Mouse (Mus musculus) neural tube, embryonic 12.5 days (tissue): ENCODE measurements around the gene Mblac2. TPM values are rescaled to one million over a fixed set of nuclear protein-coding genes. Genes with fewer than 3 reads are reported as not detected.

Experiments
- ATAC-seq: fragments of 200-750 bp; cut with Nextera tagmentation; 2 replicates; pipeline ENCODE4 v1.8.0; 2017; ENCODE audit warnings: low read depth, mild to moderate bottlenecking, moderate TSS enrichment, moderate library complexity; ENCODE audit not compliant: low FRiP score
- H3K27ac ChIP-seq: fragments of 300-500 bp; sonication (generic); 2 replicates; pipeline ENCODE4 v1.5.1; 2016
- H3K27me3 ChIP-seq: fragments of 300-500 bp; sonication (generic); replicated peaks from 2 replicates; pipeline ENCODE4 v1.6.1; 2016; ENCODE audit warnings: mild to moderate bottlenecking
- H3K36me3 ChIP-seq: fragments of 300-500 bp; sonication (generic); 2 replicates; pipeline ENCODE4 v1.6.1; 2016; ENCODE audit warnings: mild to moderate bottlenecking
- H3K4me1 ChIP-seq: fragments of 300-500 bp; sonication (generic); 2 replicates; pipeline ENCODE4 v1.6.1; 2016
- H3K4me2 ChIP-seq: fragments of 300-500 bp; sonication (generic); replicated peaks from 2 replicates; pipeline ENCODE4 v1.6.1; 2016; ENCODE audit warnings: mild to moderate bottlenecking
- H3K4me3 ChIP-seq: fragments of 300-500 bp; sonication (generic); 2 replicates; pipeline ENCODE4 v1.5.1; 2016
- H3K9ac ChIP-seq: fragments of 300-500 bp; sonication (generic); 2 replicates; pipeline ENCODE4 v1.6.1; 2016; ENCODE audit warnings: mild to moderate bottlenecking
- H3K9me3 ChIP-seq: fragments of 300-500 bp; sonication (generic); 2 replicates; pipeline ENCODE4 v1.6.1; 2016; ENCODE audit warnings: mild to moderate bottlenecking
- WGBS: fragments of 180-500 bp; shearing (Covaris S2); methylation state at CpG from one replicate; pipeline ENCODE4 v1.1.7; 2016; 5-methylcytosine and 5-hydroxymethylcytosine counted together
- polyA plus RNA-seq: library from polyadenylated mRNA; unstranded; fragments of >200 nt; fragmentation: Nextera tagmentation; extraction: Ambion mirVana; gene quantifications from 2 replicates; pipeline ENCODE4 v1.2.1, GENCODE M21; 2016

Mblac2 gene
- polyA plus RNA-seq: 15.2 and 17.8 TPM in 2 replicates

- under 1% methylated on average over 61 of the region's 61 CpGs for WGBS
Observed at GRCm38 (mm10) chr13:81710775-81711545, at the start of gene Mblac2, which contains the start of gene Polr3g. Gene Mblac2, plus strand, starts transcription at chr13:81711341. Gene Polr3g, minus strand, starts transcription at chr13:81711013.

GRCm38 (mm10) chr13:81663566-81664330, 47.4 kb upstream of the Mblac2 start:
- Histone ChIP-seq H3K36me3 (peaks cover 31% of the 10 kb centered on the region), H3K9me3 (no peaks in the 10 kb centered on the region), H3K27ac (no peak overlapping the region), H3K4me2 (no peak overlapping the region), H3K27me3 (no peaks in the 10 kb centered on the region), H3K4me3 (no peak overlapping the region), H3K4me1 (0 out of 2 replicates have a peak, but pooled peaks cover under 1% of the 10 kb centered on the region), H3K9ac (no peak overlapping the region)
- ATAC-seq: no peak
- 90% methylated on average over 12 of the region's 12 CpGs for WGBS

More at GRCm38 (mm10) chr13:81710775-81711545, at the start of gene Mblac2, which contains the start of gene Polr3g:
- peak within 1 kb of the TSS; percentile 65 for H3K9ac ChIP-seq
- peak within 1 kb of the TSS; percentile 98 for H3K4me2 ChIP-seq
- H3K27ac ChIP-seq: peak within 1 kb of the TSS; percentile 65
- no peaks in the 10 kb centered on the region for H3K9me3 ChIP-seq
- H3K4me1 ChIP-seq: peaks cover 10% of the 10 kb centered on the region
- peak within 1 kb of the TSS; percentile 79 for H3K4me3 ChIP-seq
- no peaks in the 10 kb centered on the region for H3K36me3 ChIP-seq
- peak; percentile 96 for ATAC-seq
- H3K27me3 ChIP-seq: no peaks in the 10 kb centered on the region

GRCm38 (mm10) chr13:81664331-81664698, 46.8 kb upstream of the Mblac2 start:
- 90% methylated on average over 5 of the region's 5 CpGs for WGBS

GRCm38 (mm10) chr13:81667713-81668112, 43.4 kb upstream of the Mblac2 start:
- Histone ChIP-seq H3K27ac (no peak overlapping the region), H3K27me3 (no peaks in the 10 kb centered on the region), H3K4me3 (no peak overlapping the region), H3K9me3 (no peaks in the 10 kb centered on the region), H3K9ac (no peak overlapping the region), H3K36me3 (peaks cover 43% of the 10 kb centered on the region), H3K4me1 (no peaks in the 10 kb centered on the region), H3K4me2 (no peak overlapping the region)
- ATAC-seq: no peak
- 91% methylated on average over 5 of the region's 5 CpGs for WGBS

More at GRCm38 (mm10) chr13:81664331-81664698, 46.8 kb upstream of the Mblac2 start:
- Histone ChIP-seq H3K4me1 (no peaks in the 10 kb centered on the region), H3K4me2 (no peak overlapping the region), H3K4me3 (no peak overlapping the region), H3K9me3 (no peaks in the 10 kb centered on the region), H3K9ac (no peak overlapping the region), H3K27me3 (no peaks in the 10 kb centered on the region), H3K36me3 (peaks cover 36% of the 10 kb centered on the region), H3K27ac (no peak overlapping the region)
- no peak for ATAC-seq

- H3K27me3 ChIP-seq: no peaks in the 10 kb centered on the region
- H3K4me1 ChIP-seq: no peaks in the 10 kb centered on the region
- peaks cover 14% of the 10 kb centered on the region for H3K36me3 ChIP-seq
- 88% methylated on average over 8 of the region's 8 CpGs for WGBS
- no peak for ATAC-seq
- no peak overlapping the region for H3K4me2 ChIP-seq
- no peak overlapping the region for H3K27ac ChIP-seq
- H3K9me3 ChIP-seq: no peaks in the 10 kb centered on the region
- H3K4me3 ChIP-seq: no peak overlapping the region
- no peak overlapping the region for H3K9ac ChIP-seq
Observed at GRCm38 (mm10) chr13:81675333-81675732, 35.8 kb upstream of the Mblac2 start.

- Histone ChIP-seq H3K27ac (no peak overlapping the region), H3K27me3 (no peaks in the 10 kb centered on the region), H3K9ac (no peak overlapping the region), H3K9me3 (no peaks in the 10 kb centered on the region), H3K4me1 (peaks cover 5% of the 10 kb centered on the region; the same call in 1 of the 2 replicates), H3K4me3 (no peak overlapping the region), H3K36me3 (no peaks in the 10 kb centered on the region), H3K4me2 (no peak overlapping the region)
- 96% methylated on average over 3 of the region's 3 CpGs for WGBS
- no peak for ATAC-seq
Observed at GRCm38 (mm10) chr13:81683107-81683506, 28.0 kb upstream of the Mblac2 start.

GRCm38 (mm10) chr13:81684258-81684657, 26.9 kb upstream of the Mblac2 start:
- no peak for ATAC-seq
- WGBS: 91% methylated on average over 5 of the region's 5 CpGs
- Histone ChIP-seq H3K4me2 (no peak overlapping the region), H3K4me1 (peaks cover 5% of the 10 kb centered on the region; the same call in 1 of the 2 replicates), H3K27ac (no peak overlapping the region), H3K27me3 (no peaks in the 10 kb centered on the region), H3K36me3 (no peaks in the 10 kb centered on the region), H3K9me3 (no peaks in the 10 kb centered on the region), H3K4me3 (no peak overlapping the region), H3K9ac (no peak overlapping the region)

GRCm38 (mm10) chr13:81684884-81685283, 26.3 kb upstream of the Mblac2 start:
- Histone ChIP-seq H3K4me2 (no peak overlapping the region), H3K4me3 (no peak overlapping the region), H3K36me3 (no peaks in the 10 kb centered on the region), H3K27ac (no peak overlapping the region), H3K27me3 (no peaks in the 10 kb centered on the region), H3K9ac (no peak overlapping the region), H3K9me3 (no peaks in the 10 kb centered on the region), H3K4me1 (peaks cover 5% of the 10 kb centered on the region; the same call in 1 of the 2 replicates)
- WGBS: 89% methylated on average over 3 of the region's 3 CpGs
- ATAC-seq: no peak

GRCm38 (mm10) chr13:81689587-81689986, 21.6 kb upstream of the Mblac2 start:
- no peak overlapping the region for H3K27ac ChIP-seq
- no peaks in the 10 kb centered on the region for H3K36me3 ChIP-seq
- H3K27me3 ChIP-seq: no peaks in the 10 kb centered on the region
- no peak for ATAC-seq
- no peaks in the 10 kb centered on the region for H3K4me1 ChIP-seq
- H3K9ac ChIP-seq: no peak overlapping the region
- H3K9me3 ChIP-seq: no peaks in the 10 kb centered on the region
- H3K4me2 ChIP-seq: no peak overlapping the region
- WGBS: 93% methylated on average over 3 of the region's 3 CpGs
- no peak overlapping the region for H3K4me3 ChIP-seq

GRCm38 (mm10) chr13:81690477-81690876, 20.7 kb upstream of the Mblac2 start:
- WGBS: 90% methylated on average over 10 of the region's 10 CpGs
- ATAC-seq: no peak

GRCm38 (mm10) chr13:81691606-81692005, 19.5 kb upstream of the Mblac2 start:
- 49% methylated on average over 9 of the region's 9 CpGs for WGBS

More at GRCm38 (mm10) chr13:81690477-81690876, 20.7 kb upstream of the Mblac2 start:
- H3K27ac ChIP-seq: no peak overlapping the region
- no peaks in the 10 kb centered on the region for H3K36me3 ChIP-seq
- H3K9me3 ChIP-seq: no peaks in the 10 kb centered on the region
- no peak overlapping the region for H3K4me2 ChIP-seq
- H3K9ac ChIP-seq: no peak overlapping the region
- H3K4me3 ChIP-seq: no peak overlapping the region
- no peaks in the 10 kb centered on the region for H3K4me1 ChIP-seq
- no peaks in the 10 kb centered on the region for H3K27me3 ChIP-seq

GRCm38 (mm10) chr13:81694446-81694845, 16.7 kb upstream of the Mblac2 start:
- H3K4me2 ChIP-seq: no peak overlapping the region
- H3K36me3 ChIP-seq: no peaks in the 10 kb centered on the region
- no peak overlapping the region for H3K9ac ChIP-seq
- 90% methylated on average over 12 of the region's 12 CpGs for WGBS
- no peak for ATAC-seq
- H3K27me3 ChIP-seq: no peaks in the 10 kb centered on the region
- H3K4me3 ChIP-seq: no peak overlapping the region
- H3K9me3 ChIP-seq: no peaks in the 10 kb centered on the region
- no peaks in the 10 kb centered on the region for H3K4me1 ChIP-seq
- no peak overlapping the region for H3K27ac ChIP-seq

More at GRCm38 (mm10) chr13:81691606-81692005, 19.5 kb upstream of the Mblac2 start:
- Histone ChIP-seq H3K27me3 (no peaks in the 10 kb centered on the region), H3K4me1 (no peaks in the 10 kb centered on the region), H3K4me3 (no peak overlapping the region), H3K9ac (no peak overlapping the region), H3K27ac (no peak overlapping the region), H3K4me2 (no peak overlapping the region), H3K36me3 (no peaks in the 10 kb centered on the region), H3K9me3 (no peaks in the 10 kb centered on the region)
- ATAC-seq: peak; percentile 61; the same call in 1 of the 2 replicates
